Mouse (Mus musculus) forebrain, embryonic 14.5 days (tissue): ENCODE measurements around the gene Olfr101. TPM values are rescaled to one million over a fixed set of nuclear protein-coding genes. Genes with fewer than 3 reads are reported as not detected.
A peak's percentile ranks its signal among the peaks of the same experiment; 100 is the strongest.

Experiments used
- ATAC-seq: fragments of 200-750 bp; cut with Nextera tagmentation; 2 replicates; pipeline ENCODE4 v1.8.0; 2017; ENCODE audit warnings: mild to moderate bottlenecking, moderate library complexity
- DNase-seq: peaks from one replicate; pipeline ENCODE4 v3.0.0-alpha.2; 2015; ENCODE audit warnings: low spot score
- H3K27ac ChIP-seq: fragments of 300-500 bp; sonication (generic); 2 replicates; pipeline ENCODE4 v1.5.1; 2014; ENCODE audit warnings: low read depth, mild to moderate bottlenecking, control low read depth, low read length, moderate library complexity
- H3K27me3 ChIP-seq: fragments of 300-500 bp; sonication (generic); replicated peaks from 2 replicates; pipeline ENCODE4 v1.6.1; 2014; ENCODE audit warnings: low read length, control low read depth, mixed read lengths; ENCODE audit not compliant: control insufficient read depth, insufficient read depth
- H3K36me3 ChIP-seq: fragments of 300-500 bp; sonication (generic); 2 replicates; pipeline ENCODE4 v1.6.1; 2014; ENCODE audit warnings: low read length, control low read depth; ENCODE audit not compliant: control insufficient read depth, insufficient read depth
- H3K4me1 ChIP-seq: fragments of 300-500 bp; sonication (generic); 2 replicates; pipeline ENCODE4 v1.6.1; 2014; ENCODE audit warnings: antibody characterized with exemption, low read length, control low read depth; ENCODE audit not compliant: control insufficient read depth, insufficient read depth
- H3K4me2 ChIP-seq: fragments of 300-500 bp; sonication (generic); 2 replicates; pipeline ENCODE4 v1.6.1; 2014; ENCODE audit warnings: mild to moderate bottlenecking, control low read depth, low read length
- H3K4me3 ChIP-seq: fragments of 300-500 bp; sonication (generic); 2 replicates; pipeline ENCODE4 v1.5.1; 2014; ENCODE audit warnings: low read depth, low read length, control low read depth
- H3K9ac ChIP-seq: fragments of 300-500 bp; sonication (generic); 2 replicates; pipeline ENCODE4 v1.6.1; 2014; ENCODE audit warnings: mild to moderate bottlenecking, low read length, control low read depth, moderate library complexity
- H3K9me3 ChIP-seq: fragments of 300-500 bp; sonication (generic); replicated peaks from 2 replicates; pipeline ENCODE4 v1.6.1; 2016; ENCODE audit warnings: low read length, control low read depth, mixed read lengths; ENCODE audit not compliant: control insufficient read depth
- WGBS: fragments of 180-500 bp; shearing (Covaris S2); extraction: QIAGEN DNeasy Blood & Tissue Kit; methylation state at CpG from one replicate; pipeline ENCODE4 v1.1.7; 2014; 5-methylcytosine and 5-hydroxymethylcytosine counted together
- polyA plus RNA-seq: library from polyadenylated mRNA; unstranded; fragments of >200 nt; fragmentation: Nextera tagmentation; extraction: Ambion mirVana; gene quantifications from 2 replicates; pipeline ENCODE4 v1.2.1, GENCODE M21; 2014

The Olfr101 gene
- polyA plus RNA-seq, 1 experiment from 2014 or later, result not detected

DNA sequence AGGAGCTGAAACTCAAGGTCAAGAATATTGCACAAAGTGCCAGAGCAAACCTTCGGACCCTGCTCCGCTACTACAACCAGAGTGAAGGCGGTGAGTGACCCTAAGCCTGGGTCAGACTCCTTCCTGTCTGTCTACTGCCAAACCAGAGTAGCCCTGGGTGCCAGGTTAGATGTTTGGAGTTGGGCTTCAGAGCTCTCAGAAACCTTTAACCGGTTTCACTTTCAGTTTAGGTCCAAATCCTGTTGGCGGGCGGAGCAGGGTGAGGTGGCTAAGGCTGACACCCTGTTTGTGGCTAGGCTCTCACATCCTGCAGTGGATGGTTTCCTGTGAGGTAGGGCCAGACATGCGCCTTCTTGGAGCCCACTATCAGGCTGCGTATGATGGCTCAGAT lies 33.4 kb downstream of the Olfr101 start:
- Histone ChIP-seq H3K4me2 (peak overlapping the region; percentile 92), H3K9ac (peak overlapping the region; percentile 49; the same call in 1 of the 2 replicates), H3K36me3 (no peaks in the 10 kb centered on the region), H3K27me3 (no peaks in the 10 kb centered on the region), H3K9me3 (no peaks in the 10 kb centered on the region), H3K27ac (no peak overlapping the region), H3K4me1 (0 out of 2 replicates have a peak, but pooled peaks cover 3% of the 10 kb centered on the region), H3K4me3 (peak overlapping the region; percentile 42)
- 70% methylated on average over 8 of the region's 8 CpGs for WGBS
- DNase-seq (no peak), ATAC-seq (no peak)

- Histone ChIP-seq H3K9me3 (no peaks in the 10 kb centered on the region), H3K4me1 (0 out of 2 replicates have a peak, but pooled peaks cover 3% of the 10 kb centered on the region), H3K4me3 (peak within 1 kb of the TSS; percentile 42), H3K9ac (peak within 1 kb of the TSS; percentile 49), H3K27ac (no peak within 1 kb of the TSS), H3K36me3 (no peaks in the 10 kb centered on the region), H3K27me3 (no peaks in the 10 kb centered on the region), H3K4me2 (peak within 1 kb of the TSS; percentile 92)
- ATAC-seq (peak; percentile 99), DNase-seq (peak; percentile 93)
- 3% methylated on average over 26 of the region's 26 CpGs for WGBS
Measured at GRCm38 (mm10) chr17:37270058-37270701, 33.9 kb downstream of the Olfr101 start, which contains the start of gene H2-M3. H2-M3 (plus strand) TSS chr17:37270220.

DNA sequence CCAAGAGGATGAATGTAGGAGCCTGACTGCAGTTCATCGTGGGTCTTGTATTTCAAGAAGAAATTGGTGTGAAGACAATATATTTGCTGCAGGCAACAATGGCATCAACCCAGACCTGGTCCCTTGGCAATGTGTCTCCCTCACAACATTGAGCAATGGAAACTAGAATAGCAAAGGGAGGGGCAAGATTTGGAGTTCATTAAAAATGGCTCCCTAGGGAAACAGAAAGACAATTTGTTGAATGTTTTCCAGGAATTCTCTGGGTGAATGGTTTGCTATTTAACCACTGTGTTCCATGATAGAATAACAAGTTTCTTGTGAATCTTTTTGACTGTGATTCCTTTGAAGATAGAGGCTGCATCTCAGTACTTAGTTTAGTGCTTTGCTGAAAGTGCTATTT lies 40.5 kb downstream of the Olfr101 start, which contains the start of gene Olfr98:
Olfr98 (minus strand) TSS at position 124 of the 400 bp plus-strand sequence.
- Histone ChIP-seq H3K4me3 (no peak within 1 kb of the TSS), H3K36me3 (no peaks in the 10 kb centered on the region), H3K27me3 (no peaks in the 10 kb centered on the region), H3K9me3 (no peaks in the 10 kb centered on the region), H3K4me1 (no peaks in the 10 kb centered on the region), H3K27ac (no peak within 1 kb of the TSS), H3K9ac (no peak within 1 kb of the TSS), H3K4me2 (no peak within 1 kb of the TSS)
- 67% methylated on average over 1 of the region's 1 CpGs for WGBS
- DNase-seq (no peak), ATAC-seq (no peak)

DNA sequence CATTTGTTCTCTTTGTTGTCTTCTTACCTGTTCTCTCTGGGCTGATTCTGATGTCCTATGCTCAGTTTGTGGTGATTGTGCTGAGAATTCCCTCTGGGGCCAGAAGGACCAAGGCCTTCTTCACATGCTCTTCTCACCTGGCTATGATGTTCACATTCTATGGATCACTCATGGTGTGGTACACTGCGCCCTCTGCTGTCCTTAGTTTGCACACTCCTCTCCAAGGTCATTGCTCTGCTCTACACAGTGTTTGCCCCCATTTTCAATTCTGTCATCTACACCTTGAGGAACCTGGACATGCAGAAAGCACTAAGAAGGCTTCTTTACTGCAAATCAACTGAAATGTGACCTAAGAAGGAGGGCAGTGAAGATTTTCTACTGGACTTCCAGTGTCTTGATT lies 53.6 kb downstream of the Olfr101 start:
- Histone ChIP-seq H3K4me3 (no peak overlapping the region), H3K36me3 (no peaks in the 10 kb centered on the region), H3K4me2 (no peak overlapping the region), H3K4me1 (no peaks in the 10 kb centered on the region), H3K27me3 (no peaks in the 10 kb centered on the region), H3K9me3 (no peaks in the 10 kb centered on the region), H3K27ac (no peak overlapping the region), H3K9ac (no peak overlapping the region)
- no peak for DNase-seq
- WGBS, result 9% methylated on average over 1 of the region's 1 CpGs
- no peak for ATAC-seq

- DNase-seq (no peak), ATAC-seq (no peak)
- Histone ChIP-seq H3K9ac (no peak overlapping the region), H3K4me3 (no peak overlapping the region), H3K4me2 (no peak overlapping the region), H3K27ac (no peak overlapping the region), H3K36me3 (no peaks in the 10 kb centered on the region), H3K9me3 (no peaks in the 10 kb centered on the region), H3K4me1 (no peaks in the 10 kb centered on the region), H3K27me3 (no peaks in the 10 kb centered on the region)
Measured at GRCm38 (mm10) chr17:37249460-37249859, 54.7 kb downstream of the Olfr101 start.

Other genes with a start within 250 kb of the Olfr101 start
- gene Olfr90, start 215.8 kb downstream of the Olfr101 start, polyA plus RNA-seq, result not detected in 2 replicates
- gene Olfr91, start 206.0 kb downstream of the Olfr101 start, polyA plus RNA-seq, result not detected in 2 replicates
- gene Olfr92, start 184.2 kb downstream of the Olfr101 start, polyA plus RNA-seq, result not detected in 2 replicates
- gene Olfr93, start 142.8 kb downstream of the Olfr101 start, polyA plus RNA-seq, result not detected in 2 replicates
- not detected in 2 replicates for gene Ubd, start 110.4 kb downstream of the Olfr101 start, polyA plus RNA-seq
- gene Olfr94, start 103.3 kb downstream of the Olfr101 start, polyA plus RNA-seq, result not detected in 2 replicates
- not detected in 2 replicates for gene Olfr95, start 91.2 kb downstream of the Olfr101 start, polyA plus RNA-seq
- gene Olfr96, start 84.2 kb downstream of the Olfr101 start, polyA plus RNA-seq, result not detected in 2 replicates
- gene Olfr97, start 67.0 kb downstream of the Olfr101 start, polyA plus RNA-seq, result not detected in 2 replicates
- gene Olfr98, start 40.6 kb downstream of the Olfr101 start, polyA plus RNA-seq, result not detected in 2 replicates
- gene H2-M3, start 34.1 kb downstream of the Olfr101 start, polyA plus RNA-seq, result 1.1 and 1.2 TPM in 2 replicates
- not detected in 2 replicates for gene Olfr99, start 20.9 kb downstream of the Olfr101 start, polyA plus RNA-seq
- not detected in 2 replicates for gene Olfr102, start 12.7 kb upstream of the Olfr101 start, polyA plus RNA-seq
- not detected in 2 replicates for gene Olfr103, start 35.4 kb upstream of the Olfr101 start, polyA plus RNA-seq
- gene Olfr104-ps, start 55.3 kb upstream of the Olfr101 start, polyA plus RNA-seq, result not detected in 2 replicates
- gene Olfr105-ps, start 74.7 kb upstream of the Olfr101 start, polyA plus RNA-seq, result not detected in 2 replicates
- not detected in 2 replicates for gene Olfr106-ps, start 86.1 kb upstream of the Olfr101 start, polyA plus RNA-seq
- gene Olfr107, start 94.9 kb upstream of the Olfr101 start, polyA plus RNA-seq, result not detected in 2 replicates
- not detected in 2 replicates for gene Olfr108, start 141.2 kb upstream of the Olfr101 start, polyA plus RNA-seq
- not detected in 2 replicates for gene Olfr109, start 154.6 kb upstream of the Olfr101 start, polyA plus RNA-seq
- not detected in 2 replicates for gene H2-M2, start 179.2 kb upstream of the Olfr101 start, polyA plus RNA-seq
- gene Olfr110, start 188.2 kb upstream of the Olfr101 start, polyA plus RNA-seq, result not detected in 2 replicates
- not detected in 2 replicates for gene Olfr111, start 203.7 kb upstream of the Olfr101 start, polyA plus RNA-seq